Mouse (Mus musculus) brain, embryonic 14.5 days (tissue): Measurements from ENCODE around the gene Zfp27.

ENCODE experiments used
- CTCF ChIP-seq: fragments of 200-500 bp; IDR thresholded peaks from 2 replicates; pipeline ENCODE4 v1.5.1; 2012; ENCODE audit warnings: inconsistent platforms, mild to moderate bottlenecking, moderate library complexity, borderline replicate concordance; ENCODE audit not compliant: insufficient read depth, insufficient read length; ENCODE audit errors: extremely low read depth
- POLR2A ChIP-seq: fragments of 200-500 bp; IDR thresholded peaks from 2 replicates; pipeline ENCODE4 v1.6.1; 2012; ENCODE audit warnings: mild to moderate bottlenecking, inconsistent platforms, borderline replicate concordance; ENCODE audit not compliant: poor library complexity, insufficient read depth, insufficient read length, severe bottlenecking; ENCODE audit errors: extremely low read depth

- TF ChIP-seq POLR2A, result no peak
- TF ChIP-seq CTCF, result no peak
Measured at GRCm38 (mm10) chr7:29890501-29890900, 15.9 kb downstream of the Zfp27 start.
